ENCODE assay signal across 18 mouse cellular contexts in genomic region chr11:17546286-17546685, GRCm38 (mm10).
"Had no signal": no experiment of that assay in that cellular context is flagged by ENCODE, and none has a peak within 500 bp of the region (broad histone marks: within the 10 kb centered on the region; RNA-seq: fewer than 3 reads in every experiment).

No protein-coding gene starts in this region.

- H3K9me3 ChIP-seq: intestine, embryonic 15.5 days; midbrain, embryonic 10.5 days; midbrain, embryonic 13.5 days; neural tube, embryonic 13.5 days; stomach, embryonic 15.5 days had no signal

- DNase-seq: left cerebral cortex, postnatal 4 days; liver, embryonic 13.5 days; lung, adult 2 months; lung, postnatal 36 days; retina, postnatal 1 day; right cerebral cortex, postnatal 25 days; spleen, adult 18-20 months; thymus, postnatal 25 days had no signal

- H3K9ac ChIP-seq: intestine, embryonic 15.5 days; liver, embryonic 13.5 days; midbrain, embryonic 13.5 days; neural tube, embryonic 13.5 days; stomach, embryonic 15.5 days had no signal

- H3K4me1 ChIP-seq: intestine, embryonic 15.5 days; liver, embryonic 13.5 days; megakaryocyte, embryonic 14.5 days; midbrain, embryonic 10.5 days; midbrain, embryonic 13.5 days; stomach, embryonic 15.5 days had no signal

- H3K4me2 ChIP-seq: intestine, embryonic 15.5 days; liver, embryonic 13.5 days; midbrain, embryonic 13.5 days; neural tube, embryonic 13.5 days; stomach, embryonic 15.5 days had no signal

- ATAC-seq: hindbrain, embryonic 16.5 days; intestine, embryonic 15.5 days; lung, postnatal 0 days; midbrain, embryonic 13.5 days; midbrain, embryonic 16.5 days had no signal

- H3K36me3 ChIP-seq: intestine, embryonic 15.5 days; liver, embryonic 13.5 days; midbrain, embryonic 10.5 days; midbrain, embryonic 13.5 days; neural tube, embryonic 13.5 days; stomach, embryonic 15.5 days had no signal

- H3K4me3 ChIP-seq: intestine, embryonic 15.5 days; liver, embryonic 13.5 days; megakaryocyte, embryonic 14.5 days; midbrain, embryonic 10.5 days; midbrain, embryonic 13.5 days; myocyte; neural tube, embryonic 13.5 days; stomach, embryonic 15.5 days had no signal

- H3K27me3 ChIP-seq: intestine, embryonic 15.5 days; liver, embryonic 13.5 days; megakaryocyte, embryonic 14.5 days; midbrain, embryonic 13.5 days; neural tube, embryonic 13.5 days; stomach, embryonic 15.5 days had no signal

- H3K27ac ChIP-seq: intestine, embryonic 15.5 days; liver, embryonic 13.5 days; midbrain, embryonic 10.5 days; midbrain, embryonic 13.5 days; neural tube, embryonic 13.5 days; stomach, embryonic 15.5 days had no signal
